Mouse (Mus musculus) naive thymus-derived CD4-positive, alpha-beta T cell, adult 5 months (primary cell): Measurements from ENCODE around the gene Hnrnph2. TPM values are rescaled to one million over a fixed set of nuclear protein-coding genes. Genes with fewer than 3 reads are reported as not detected.

Experiments used
- polyA plus RNA-seq: library from polyadenylated mRNA; unstranded; fragments of 100-300 nt; shearing (Covaris generic); gene quantifications from one replicate; pipeline ENCODE4 v1.2.1, GENCODE M21; 2017

Hnrnph2 gene
- polyA plus RNA-seq: 160 TPM

DNA sequence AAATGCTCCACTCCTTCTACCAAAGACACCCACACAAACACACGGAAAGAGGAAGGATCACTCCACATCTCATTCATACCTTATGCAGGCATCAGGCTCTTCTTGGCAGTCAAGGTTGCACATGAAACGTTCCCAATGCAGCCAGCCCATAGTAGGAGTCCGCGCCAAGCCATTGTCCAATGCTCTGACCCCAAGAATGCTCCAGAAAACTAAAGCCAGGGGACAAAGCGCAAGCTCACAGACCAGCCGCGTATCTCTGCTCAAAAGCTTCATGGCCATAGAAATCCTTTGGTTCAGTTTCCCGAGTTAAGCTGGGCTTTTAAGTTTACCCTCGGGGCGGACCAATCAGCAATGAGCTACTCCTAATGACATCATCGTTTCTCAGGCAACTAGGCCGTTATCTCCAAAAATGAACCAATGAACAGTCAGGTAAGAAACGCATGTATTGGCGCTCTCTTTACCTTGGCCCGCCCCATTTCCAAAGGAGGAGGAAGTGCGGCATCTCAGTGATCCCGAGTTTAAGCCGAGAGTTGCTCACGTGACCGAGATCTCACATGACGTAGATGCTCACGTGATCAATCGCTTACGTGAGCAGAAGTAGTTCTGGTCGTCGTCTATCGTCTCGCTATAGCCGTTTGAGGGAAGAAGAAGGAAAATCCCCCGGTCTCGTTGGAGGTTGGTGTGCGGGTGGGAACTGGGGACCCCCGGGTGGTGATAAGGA, at the start of gene Hnrnph2, which contains the start of gene Gla:
Gene Hnrnph2 (plus strand): TSS at position 521 of the 721 bp plus-strand sequence.
Gene Gla (minus strand): TSS at position 467 of the 721 bp plus-strand sequence.

DNA sequence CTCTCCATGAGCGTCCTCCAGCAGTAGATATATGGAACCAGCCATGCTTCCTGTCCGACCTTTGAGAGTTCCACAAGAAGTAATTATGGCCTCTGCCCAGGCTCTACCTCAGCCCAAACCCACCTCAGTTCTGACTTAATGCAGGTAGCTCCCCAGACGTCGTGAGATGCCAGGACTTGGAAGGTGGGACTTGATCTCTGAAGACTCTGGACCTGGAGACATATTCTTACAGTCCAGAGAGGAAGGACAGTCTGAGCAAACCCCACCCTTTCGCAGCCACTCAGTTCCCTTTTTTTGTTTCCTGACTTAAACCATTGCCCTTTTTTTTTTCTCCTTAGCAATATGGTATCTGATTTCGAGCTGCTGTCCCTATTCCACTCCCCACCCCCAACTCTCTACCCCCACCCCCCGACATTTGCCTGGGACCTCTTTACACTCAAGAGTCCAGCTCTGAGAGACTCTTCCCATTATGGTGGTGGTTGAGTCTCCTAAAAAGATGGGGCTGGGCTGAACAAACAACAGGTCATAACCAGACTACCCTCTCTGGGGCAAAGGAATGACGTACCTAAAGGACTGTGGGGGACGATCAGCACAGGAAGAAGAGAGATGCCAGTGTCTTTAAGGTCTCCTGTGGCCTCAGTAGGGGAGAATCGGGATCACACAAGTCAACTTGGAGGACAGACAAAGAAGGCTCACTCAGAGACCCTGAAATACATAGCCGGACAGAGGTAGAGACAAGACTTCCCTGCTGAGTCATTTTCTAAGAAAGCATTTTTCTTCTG, 17.9 kb upstream of the Hnrnph2 start, which contains the start of gene Btk:
Gene Btk (minus strand): TSS at position 683 of the 782 bp plus-strand sequence.

GRCm38 (mm10) chrX:134585103-134586002, 15.6 kb upstream of the Hnrnph2 start, which contains the start of gene Rpl36a:
Gene Rpl36a (plus strand): TSS chrX:134585654.

Other genes with a start within 250 kb of the Hnrnph2 start
- not detected for gene Drp2, start 196.6 kb upstream of the Hnrnph2 start, polyA plus RNA-seq
- gene Taf7l, start 124.7 kb upstream of the Hnrnph2 start, polyA plus RNA-seq: not detected
- 31.8 TPM for gene Timm8a1, start 59.3 kb upstream of the Hnrnph2 start, polyA plus RNA-seq
- gene Btk, start 17.6 kb upstream of the Hnrnph2 start, polyA plus RNA-seq: 0.36 TPM
- 394 TPM for gene Rpl36a, start 15.5 kb upstream of the Hnrnph2 start, polyA plus RNA-seq
- 12.4 TPM for gene Gla, start 54 bp upstream of the Hnrnph2 start, polyA plus RNA-seq
- 0.32 TPM for gene Armcx4, start 85.3 kb downstream of the Hnrnph2 start, polyA plus RNA-seq
- 1.5 TPM for gene Armcx1, start 116.8 kb downstream of the Hnrnph2 start, polyA plus RNA-seq
- 2.2 TPM for gene Armcx6, start 150.2 kb downstream of the Hnrnph2 start, polyA plus RNA-seq
- 15.0 TPM for gene Armcx3, start 155.4 kb downstream of the Hnrnph2 start, polyA plus RNA-seq
- gene Armcx2, start 208.0 kb downstream of the Hnrnph2 start, polyA plus RNA-seq: 10.7 TPM